Mouse (Mus musculus) midbrain, embryonic 16.5 days (tissue): ENCODE data around the gene Gabpb2. TPM values are rescaled to one million over a fixed set of nuclear protein-coding genes. Genes with fewer than 3 reads are reported as not detected.
A peak's percentile ranks its signal among the peaks of the same experiment; 100 is the strongest.

Experiments
- ATAC-seq: fragments of 200-750 bp; cut with Nextera tagmentation; 2 replicates; pipeline ENCODE4 v1.8.0; 2017; ENCODE audit warnings: moderate TSS enrichment
- H3K27ac ChIP-seq: fragments of 300-500 bp; sonication (generic); 2 replicates; pipeline ENCODE4 v1.5.1; 2014; ENCODE audit warnings: mild to moderate bottlenecking, low read length, mixed read lengths
- H3K27me3 ChIP-seq: fragments of 300-500 bp; sonication (generic); 2 replicates; pipeline ENCODE4 v1.6.1; 2014; ENCODE audit warnings: low read depth, low read length, mixed read lengths; ENCODE audit not compliant: control insufficient read depth, insufficient read depth
- H3K36me3 ChIP-seq: fragments of 300-500 bp; sonication (generic); 2 replicates; pipeline ENCODE4 v1.6.1; 2014; ENCODE audit warnings: mild to moderate bottlenecking, low read length, moderate library complexity, mixed read lengths; ENCODE audit not compliant: control insufficient read depth, insufficient read depth
- H3K4me1 ChIP-seq: fragments of 300-500 bp; sonication (generic); 2 replicates; pipeline ENCODE4 v1.6.1; 2014; ENCODE audit warnings: mild to moderate bottlenecking, low read length, mixed read lengths; ENCODE audit not compliant: control insufficient read depth, insufficient read depth
- H3K4me2 ChIP-seq: fragments of 300-500 bp; sonication (generic); 2 replicates; pipeline ENCODE4 v1.6.1; 2014; ENCODE audit warnings: mild to moderate bottlenecking, low read length, mixed read lengths
- H3K4me3 ChIP-seq: fragments of 300-500 bp; sonication (generic); 2 replicates; pipeline ENCODE4 v1.5.1; 2014; ENCODE audit warnings: low read depth, mild to moderate bottlenecking, low read length, moderate library complexity, mixed read lengths
- H3K9ac ChIP-seq: fragments of 300-500 bp; sonication (generic); 2 replicates; pipeline ENCODE4 v1.6.1; 2014; ENCODE audit warnings: low read depth, low read length, mixed read lengths
- H3K9me3 ChIP-seq: fragments of 300-500 bp; sonication (generic); replicated peaks from 2 replicates; pipeline ENCODE4 v1.6.1; 2014; ENCODE audit warnings: mild to moderate bottlenecking, low read length, mixed read lengths; ENCODE audit not compliant: control insufficient read depth, poor library complexity, severe bottlenecking
- WGBS: fragments of 180-500 bp; shearing (Covaris S2); extraction: QIAGEN DNeasy Blood & Tissue Kit; methylation state at CpG from one replicate; pipeline ENCODE4 v1.1.7; 2014; 5-methylcytosine and 5-hydroxymethylcytosine counted together
- polyA plus RNA-seq: library from polyadenylated mRNA; unstranded; fragments of >200 nt; fragmentation: Nextera tagmentation; extraction: Ambion mirVana; gene quantifications from 2 replicates; pipeline ENCODE4 v1.2.1, GENCODE M21; 2015

Gene Gabpb2
- polyA plus RNA-seq, 1 experiment from 2014 or later, result 2.4 TPM

DNA sequence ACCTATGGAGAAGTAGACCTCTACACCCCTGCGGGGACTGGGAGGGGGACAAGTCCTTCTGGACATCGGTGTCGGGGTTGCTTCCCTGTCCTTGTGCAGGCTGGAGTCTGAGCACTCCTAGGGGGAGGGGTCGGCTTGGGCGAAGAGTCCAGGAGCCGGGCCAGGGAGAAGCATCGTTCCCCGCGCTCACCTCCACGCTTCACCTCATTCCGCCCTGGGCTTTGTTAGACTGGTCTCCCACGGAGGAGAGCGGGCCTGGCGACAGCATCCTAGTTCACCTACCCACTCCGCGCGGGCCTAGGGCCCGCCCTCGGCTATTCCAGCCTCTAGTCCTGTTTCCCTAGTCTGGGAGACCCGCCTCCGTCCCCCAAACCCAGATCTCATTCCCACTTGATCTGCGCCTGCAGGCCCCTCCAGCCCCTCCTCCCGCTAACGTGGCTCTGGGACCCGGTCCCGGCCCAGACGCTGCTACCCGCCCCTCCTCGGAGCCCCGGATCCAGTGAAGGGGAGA is 56.6 kb downstream of the Gabpb2 start:
- ATAC-seq, result peak; percentile 31

DNA sequence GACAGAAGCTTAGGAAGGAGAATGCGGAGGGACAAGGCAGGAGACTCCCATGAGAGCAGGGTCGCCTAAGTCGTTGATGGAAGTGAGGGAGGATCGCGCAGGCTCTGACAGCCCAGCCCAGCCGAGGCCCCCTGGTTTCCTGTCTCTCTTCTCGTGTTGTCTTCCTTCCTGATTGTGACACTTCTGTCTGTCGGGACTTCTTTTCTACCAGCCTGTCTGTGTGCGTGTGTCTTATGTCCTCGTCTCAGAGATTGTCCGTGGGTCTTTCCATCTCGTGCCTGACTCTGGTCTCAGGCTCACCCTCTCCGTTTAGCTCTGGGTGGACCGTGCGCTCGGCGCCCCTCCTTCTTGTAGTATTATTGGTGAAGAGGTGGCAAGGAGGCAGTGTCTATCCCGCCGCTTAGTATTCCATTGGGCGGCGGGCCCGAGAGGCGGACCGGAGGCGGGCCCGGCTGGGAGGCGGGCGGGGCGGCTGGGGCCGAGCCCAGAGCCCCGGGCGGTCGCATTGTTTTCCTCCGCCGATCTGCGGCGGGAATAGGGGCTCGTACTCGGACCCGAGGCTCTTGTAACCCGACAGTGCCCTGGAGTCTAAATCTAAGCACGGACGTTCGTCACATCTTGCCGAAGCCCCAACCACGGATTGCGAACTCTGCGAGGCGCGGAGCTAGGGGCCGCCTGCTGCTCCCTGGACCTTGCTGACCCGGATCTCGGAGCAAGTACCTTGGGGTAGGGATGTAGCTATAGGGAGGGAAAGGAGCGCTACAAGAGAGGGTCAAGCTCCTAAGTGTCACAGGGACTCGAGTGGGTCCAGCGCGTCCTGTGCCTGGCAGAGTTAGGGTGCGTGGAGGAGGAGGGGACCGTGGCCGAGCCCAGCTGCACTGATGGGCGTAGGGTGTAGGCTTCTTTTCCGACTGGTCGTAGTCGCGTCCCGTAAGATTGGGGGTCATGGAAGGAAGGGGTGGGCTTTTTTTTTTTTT is 57.4 kb downstream of the Gabpb2 start, which contains the start of gene Sema6c:
TSS of gene Sema6c (plus strand) at position 471 of the 977 bp plus-strand sequence.
- Histone ChIP-seq H3K9me3 (no peaks in the 10 kb centered on the region), H3K36me3 (peaks cover 4% of the 10 kb centered on the region; the same call in 1 of the 2 replicates), H3K27me3 (no peaks in the 10 kb centered on the region), H3K4me1 (peaks cover 28% of the 10 kb centered on the region), H3K4me3 (peak within 1 kb of the TSS; percentile 91), H3K9ac (peak within 1 kb of the TSS; percentile 75), H3K27ac (peak within 1 kb of the TSS; percentile 88), H3K4me2 (peak within 1 kb of the TSS; percentile 81)
- WGBS, result under 1% methylated on average over 66 of the region's 66 CpGs
- peak; percentile 98 for ATAC-seq

More for the DNA sequence above, 56.6 kb downstream of the Gabpb2 start:
- under 1% methylated on average over 30 of the region's 30 CpGs for WGBS
- H3K4me1 ChIP-seq, result peaks cover 28% of the 10 kb centered on the region
- peak overlapping the region; percentile 91 for H3K4me3 ChIP-seq
- H3K4me2 ChIP-seq, result peak overlapping the region; percentile 81
- H3K9me3 ChIP-seq, result no peaks in the 10 kb centered on the region
- peaks cover 7% of the 10 kb centered on the region for H3K36me3 ChIP-seq
- H3K27me3 ChIP-seq, result no peaks in the 10 kb centered on the region
- H3K9ac ChIP-seq, result peak overlapping the region; percentile 75
- H3K27ac ChIP-seq, result peak overlapping the region; percentile 88

DNA sequence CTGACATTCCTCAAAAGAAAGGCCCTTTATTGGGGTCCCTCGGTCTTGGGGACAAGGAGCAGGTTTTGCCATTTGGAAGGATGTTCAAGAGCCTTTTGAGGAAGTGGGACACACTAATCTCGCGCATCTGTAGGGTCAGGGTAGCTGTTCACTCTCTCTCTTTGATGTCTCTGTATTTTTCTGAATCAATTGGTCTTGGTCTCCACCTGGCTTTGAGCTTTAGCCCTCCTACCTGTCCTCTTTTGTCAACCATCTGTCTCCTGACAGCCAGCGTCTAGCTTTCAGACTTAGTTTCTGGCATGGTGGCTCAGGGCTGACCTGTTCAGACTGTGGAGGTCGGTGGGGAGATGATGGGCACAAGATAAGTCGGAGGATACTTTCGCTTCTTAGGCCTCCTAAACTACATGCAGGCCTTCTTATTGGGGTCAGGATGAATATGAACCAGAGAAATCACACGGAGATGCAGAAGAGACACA is 58.2 kb downstream of the Gabpb2 start:
- Histone ChIP-seq H3K4me3 (peak overlapping the region; percentile 91), H3K27me3 (no peaks in the 10 kb centered on the region), H3K9me3 (no peaks in the 10 kb centered on the region), H3K27ac (peak overlapping the region; percentile 88), H3K36me3 (peaks cover under 1% of the 10 kb centered on the region; the same call in 1 of the 2 replicates), H3K9ac (peak overlapping the region; percentile 47), H3K4me2 (peak overlapping the region; percentile 57), H3K4me1 (peaks cover 28% of the 10 kb centered on the region)
- 9% methylated on average over 8 of the region's 8 CpGs for WGBS
- ATAC-seq, result no peak

DNA sequence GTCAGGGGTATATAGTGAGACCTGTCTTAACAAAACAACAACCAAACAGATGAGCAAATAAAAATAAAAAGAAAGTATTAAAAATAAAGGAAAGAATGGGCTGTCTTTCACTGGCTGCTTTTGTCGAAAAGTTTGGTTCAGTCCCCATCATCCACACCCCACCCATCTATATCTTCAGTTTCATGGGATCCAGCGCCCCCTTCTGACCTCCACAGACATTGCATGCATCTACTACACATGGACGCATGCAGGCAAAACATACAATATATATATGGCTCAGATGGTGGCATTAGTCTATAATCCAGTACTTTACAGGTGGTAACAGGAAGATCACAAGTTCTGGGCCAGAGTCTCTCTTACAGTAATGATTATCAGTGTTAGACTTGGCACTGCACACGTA is 63.8 kb downstream of the Gabpb2 start:
- no peaks in the 10 kb centered on the region for H3K4me1 ChIP-seq
- no peaks in the 10 kb centered on the region for H3K27me3 ChIP-seq
- no peak for ATAC-seq
- no peak overlapping the region for H3K27ac ChIP-seq
- H3K36me3 ChIP-seq, result no peaks in the 10 kb centered on the region
- no peaks in the 10 kb centered on the region for H3K9me3 ChIP-seq
- H3K4me3 ChIP-seq, result no peak overlapping the region
- H3K9ac ChIP-seq, result no peak overlapping the region
- H3K4me2 ChIP-seq, result no peak overlapping the region
- 55% methylated on average over 4 of the region's 4 CpGs for WGBS

DNA sequence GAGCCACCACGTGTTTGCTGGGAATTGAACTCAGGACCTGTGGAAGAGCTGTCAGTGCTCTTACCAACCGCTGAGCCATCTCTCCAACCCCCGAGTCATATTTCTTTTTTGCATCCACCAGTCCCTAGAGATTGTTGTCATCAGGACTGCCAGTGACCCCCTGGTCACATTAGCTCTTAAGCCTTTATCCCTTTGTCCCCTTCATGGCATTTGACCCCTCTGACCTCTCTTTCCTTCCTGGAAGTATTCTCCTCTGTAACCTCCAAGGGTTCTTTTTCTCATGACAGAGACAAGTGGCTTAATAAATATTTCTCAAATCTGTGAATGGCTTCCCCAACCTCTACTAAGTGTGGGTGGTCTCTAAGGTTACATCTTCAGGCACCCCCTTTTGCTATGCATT is 69.8 kb downstream of the Gabpb2 start:
- H3K27ac ChIP-seq, result no peak overlapping the region
- H3K9me3 ChIP-seq, result no peaks in the 10 kb centered on the region
- no peak overlapping the region for H3K4me2 ChIP-seq
- no peaks in the 10 kb centered on the region for H3K27me3 ChIP-seq
- no peak overlapping the region for H3K9ac ChIP-seq
- 46% methylated on average over 3 of the region's 3 CpGs for WGBS
- ATAC-seq, result no peak
- no peaks in the 10 kb centered on the region for H3K4me1 ChIP-seq
- no peaks in the 10 kb centered on the region for H3K36me3 ChIP-seq
- H3K4me3 ChIP-seq, result no peak overlapping the region

DNA sequence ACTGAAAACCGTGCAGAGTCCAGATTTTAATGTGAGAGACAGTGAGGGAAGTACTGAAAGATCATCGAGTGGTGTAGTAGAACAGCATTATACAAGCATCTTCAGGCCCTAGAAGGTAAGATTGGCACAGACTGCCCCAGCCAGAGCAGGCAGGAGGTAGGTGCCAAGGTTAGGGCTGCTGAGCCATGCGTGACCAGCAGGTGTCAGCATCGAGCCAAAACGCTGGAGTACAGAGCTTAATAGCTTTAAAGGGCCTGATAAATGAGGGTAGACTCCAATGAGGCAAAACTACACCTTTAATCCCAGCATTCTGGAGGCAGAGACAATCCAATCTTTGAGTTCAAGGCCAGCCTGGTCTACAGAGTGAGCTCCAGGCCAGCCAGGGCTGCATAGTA is 75.1 kb downstream of the Gabpb2 start:
- 7% methylated on average over 5 of the region's 5 CpGs for WGBS
- peak; percentile 61 for ATAC-seq
- Histone ChIP-seq H3K4me2 (no peak overlapping the region), H3K4me3 (no peak overlapping the region), H3K4me1 (no peaks in the 10 kb centered on the region), H3K9ac (no peak overlapping the region), H3K27ac (no peak overlapping the region), H3K27me3 (no peaks in the 10 kb centered on the region), H3K9me3 (no peaks in the 10 kb centered on the region), H3K36me3 (peaks cover 7% of the 10 kb centered on the region; the same call in 1 of the 2 replicates)

DNA sequence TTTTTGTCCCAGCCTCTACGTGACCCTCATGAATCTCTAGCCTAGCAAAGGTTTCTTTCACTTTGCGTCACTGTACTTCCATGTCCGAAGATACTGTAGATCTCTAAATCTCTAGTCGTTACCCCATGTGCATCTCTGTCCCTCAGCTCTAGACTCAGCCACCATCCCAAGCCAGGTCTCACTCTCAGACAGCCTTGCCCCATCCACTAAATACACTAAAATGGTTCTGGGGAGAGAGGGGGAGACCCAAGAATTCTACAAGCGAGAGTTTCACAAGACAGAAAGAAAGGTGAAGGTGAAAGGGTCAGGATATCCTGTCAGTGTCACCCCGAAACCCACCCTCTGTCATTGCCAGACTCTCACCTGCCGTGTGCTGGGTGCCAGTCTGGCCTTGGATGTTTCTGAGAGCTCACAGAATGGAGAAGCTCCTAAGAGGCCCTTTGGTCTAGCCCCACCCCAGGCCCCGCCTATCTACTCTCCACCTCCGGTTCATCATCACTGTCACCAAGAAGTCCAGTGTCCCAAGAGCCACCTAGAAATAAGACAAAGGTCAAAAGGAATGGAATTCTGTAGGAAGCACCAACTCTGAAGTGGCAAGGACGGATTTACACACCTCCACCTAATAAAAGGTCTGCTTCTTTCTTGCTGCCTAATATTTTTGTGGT is 75.6 kb downstream of the Gabpb2 start, which contains the start of gene Tnfaip8l2:
TSS of gene Tnfaip8l2 (minus strand) at position 409 of the 665 bp plus-strand sequence.
- H3K9me3 ChIP-seq, result no peaks in the 10 kb centered on the region
- H3K27me3 ChIP-seq, result no peaks in the 10 kb centered on the region
- WGBS, result 88% methylated on average over 10 of the region's 10 CpGs
- no peak within 1 kb of the TSS for H3K27ac ChIP-seq
- H3K36me3 ChIP-seq, result peaks cover 7% of the 10 kb centered on the region; the same call in 1 of the 2 replicates
- no peak within 1 kb of the TSS for H3K4me2 ChIP-seq
- ATAC-seq, result no peak
- H3K4me1 ChIP-seq, result no peaks in the 10 kb centered on the region
- no peak within 1 kb of the TSS for H3K9ac ChIP-seq
- no peak within 1 kb of the TSS for H3K4me3 ChIP-seq

DNA sequence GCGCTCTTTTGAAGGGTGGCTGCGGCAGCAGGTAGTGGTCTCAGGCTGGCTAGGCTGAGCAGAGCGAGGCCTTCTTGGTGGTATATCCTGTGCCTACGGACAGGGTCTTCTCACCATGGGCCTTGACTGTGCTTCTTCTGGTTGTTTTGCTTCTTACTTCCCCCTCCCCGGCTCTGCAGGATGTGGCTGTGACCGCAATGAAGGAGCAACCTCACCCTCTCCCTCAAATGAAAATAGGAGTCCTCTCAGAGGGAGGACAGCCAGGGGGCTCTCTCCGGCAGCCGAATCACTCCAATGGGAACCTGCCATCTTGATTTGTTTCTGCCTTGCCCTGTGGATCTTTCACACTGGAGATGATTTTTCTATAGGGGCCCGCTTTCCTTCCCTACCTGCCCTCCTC is 76.2 kb downstream of the Gabpb2 start:
- Histone ChIP-seq H3K4me1 (peaks cover 3% of the 10 kb centered on the region; the same call in 1 of the 2 replicates), H3K27me3 (no peaks in the 10 kb centered on the region), H3K36me3 (peaks cover 7% of the 10 kb centered on the region; the same call in 1 of the 2 replicates), H3K4me3 (no peak overlapping the region), H3K9ac (no peak overlapping the region), H3K27ac (no peak overlapping the region), H3K9me3 (no peaks in the 10 kb centered on the region), H3K4me2 (no peak overlapping the region)
- 93% methylated on average over 9 of the region's 9 CpGs for WGBS
- ATAC-seq, result no peak
